Comparison of ENCODE assay signal across 11 mouse cellular contexts in the genomic region with DNA sequence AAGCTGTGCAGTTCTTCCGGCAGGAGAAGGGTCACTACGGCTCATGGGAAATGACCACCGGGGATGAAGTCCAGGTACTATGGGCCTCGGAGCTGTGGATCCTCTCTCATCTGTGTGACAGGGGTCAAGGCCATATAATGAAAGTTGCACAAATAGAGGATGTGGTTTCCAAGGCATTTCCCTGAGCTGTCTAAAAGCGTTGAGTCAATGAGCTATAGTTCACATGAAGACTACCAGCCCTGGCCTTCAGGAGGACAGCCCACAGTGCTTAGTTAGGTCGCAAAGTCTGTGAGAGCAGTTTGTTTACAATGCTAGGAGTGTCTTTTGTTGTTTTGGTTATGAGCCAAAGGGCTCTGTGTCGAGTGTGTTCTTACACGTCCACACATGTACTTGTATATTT.
DNase-seq lines count a peak whose midpoint lies in the region; ATAC-seq and TF ChIP-seq lines count a peak whose summit lies in the region.
"Had no signal": no experiment of that assay in that cellular context is flagged by ENCODE, and none has a peak within 500 bp of the region (broad histone marks: within the 10 kb centered on the region; RNA-seq: fewer than 3 reads in every experiment).

No protein-coding gene starts in this region.

- no peak for TF ChIP-seq EP300 in stomach, postnatal 0 days (optimal IDR thresholded peaks at IDR 0.05)

- no peaks in the 10 kb centered on the region for H3K27me3 ChIP-seq in lung, embryonic 15.5 days
- no peaks in the 10 kb centered on the region for H3K27me3 ChIP-seq in stomach, postnatal 0 days (ENCODE audit: control insufficient read depth, insufficient read depth, low read length)
- no peaks in the 10 kb centered on the region for H3K27me3 ChIP-seq in kidney, embryonic 14.5 days (ENCODE audit: control insufficient read depth, insufficient read depth, low read length)
- H3K27me3 ChIP-seq: limb, embryonic 13.5 days had no signal

- 0 out of 2 replicates have a peak overlapping the region, but pooled peaks have one; percentile 13 for H3K27ac ChIP-seq in lung, embryonic 15.5 days
- peak overlapping the region; percentile 40; the same call in 1 of the 2 replicates for H3K27ac ChIP-seq in stomach, postnatal 0 days (replicated peaks)
- H3K27ac ChIP-seq in kidney, embryonic 14.5 days (ENCODE audit: low read depth, low read length): no peak overlapping the region
- H3K27ac ChIP-seq: limb, embryonic 13.5 days had no signal

- no peaks in the 10 kb centered on the region for H3K9me3 ChIP-seq in lung, embryonic 15.5 days
- H3K9me3 ChIP-seq in stomach, postnatal 0 days (ENCODE audit: control insufficient read depth, low read length): no peaks in the 10 kb centered on the region
- no peaks in the 10 kb centered on the region for H3K9me3 ChIP-seq in kidney, embryonic 14.5 days (ENCODE audit: control insufficient read depth, low read length)
- H3K9me3 ChIP-seq: limb, embryonic 13.5 days had no signal

- peak; percentile 46; the same call in 1 of the 2 replicates for ATAC-seq in lung, embryonic 15.5 days (ENCODE audit: borderline replicate concordance, extremely low read depth, low FRiP score, low TSS enrichment)
- peak; percentile 71 for ATAC-seq in common myeloid progenitor, adult 5-6 weeks (replicated peaks; ENCODE audit: low read depth, poor library complexity, severe bottlenecking)
- ATAC-seq in stomach, postnatal 0 days (ENCODE audit: low FRiP score, low TSS enrichment): 0 out of 2 replicates have a peak, but pooled peaks have one; percentile 38
- ATAC-seq in kidney, embryonic 14.5 days (ENCODE audit: low FRiP score, low TSS enrichment): no peak

- no peak overlapping the region for H3K9ac ChIP-seq in lung, embryonic 15.5 days
- no peak overlapping the region for H3K9ac ChIP-seq in stomach, postnatal 0 days (ENCODE audit: low read length)
- no peak overlapping the region for H3K9ac ChIP-seq in kidney, embryonic 14.5 days (ENCODE audit: low read depth, low read length)
- H3K9ac ChIP-seq: limb, embryonic 13.5 days had no signal

- WGBS in lung, embryonic 15.5 days: 40% methylated on average over 8 of the region's 8 CpGs
- 30% methylated on average over 8 of the region's 8 CpGs for WGBS in lung, adult 2 months
- 36% methylated on average over 8 of the region's 8 CpGs for WGBS in stomach, postnatal 0 days
- 47% methylated on average over 8 of the region's 8 CpGs for WGBS in kidney, embryonic 14.5 days

- no peak overlapping the region for H3K4me3 ChIP-seq in lung, embryonic 15.5 days
- H3K4me3 ChIP-seq in lung, adult 2 months (replicated peaks; ENCODE audit: extremely low read depth, low read depth, low read length): no peak overlapping the region
- H3K4me3 ChIP-seq in stomach, postnatal 0 days (ENCODE audit: low read depth, low read length): no peak overlapping the region
- H3K4me3 ChIP-seq in kidney, embryonic 14.5 days (ENCODE audit: low read length): no peak overlapping the region
- H3K4me3 ChIP-seq: erythroblast, embryonic 14.5 days; limb, embryonic 13.5 days had no signal

- TF ChIP-seq CTCF in lung, adult 2 months (IDR thresholded peaks at IDR 0.05; ENCODE audit: insufficient read depth, low read length): no peak
- TF ChIP-seq CTCF in stomach, postnatal 0 days (IDR thresholded peaks at IDR 0.05; ENCODE audit: low read depth): no peak

- H3K4me1 ChIP-seq in lung, embryonic 15.5 days: peaks cover 36% of the 10 kb centered on the region
- peaks cover 17% of the 10 kb centered on the region for H3K4me1 ChIP-seq in lung, adult 2 months (ENCODE audit: control insufficient read depth, insufficient read depth, low read length)
- peaks cover 5% of the 10 kb centered on the region; the same call in 1 of the 2 replicates for H3K4me1 ChIP-seq in stomach, postnatal 0 days (replicated peaks; ENCODE audit: control insufficient read depth, insufficient read depth)
- peaks cover 4% of the 10 kb centered on the region; the same call in 1 of the 2 replicates for H3K4me1 ChIP-seq in kidney, embryonic 14.5 days (ENCODE audit: control insufficient read depth, insufficient read depth, low read length)

- H3K36me3 ChIP-seq in lung, embryonic 15.5 days: no peaks in the 10 kb centered on the region
- no peaks in the 10 kb centered on the region for H3K36me3 ChIP-seq in stomach, postnatal 0 days (ENCODE audit: control insufficient read depth, insufficient read depth, low read length)
- no peaks in the 10 kb centered on the region for H3K36me3 ChIP-seq in kidney, embryonic 14.5 days (ENCODE audit: control insufficient read depth, insufficient read depth, low read length)
- H3K36me3 ChIP-seq: limb, embryonic 13.5 days had no signal

- no peak overlapping the region for H3K4me2 ChIP-seq in lung, embryonic 15.5 days
- H3K4me2 ChIP-seq in stomach, postnatal 0 days (replicated peaks; ENCODE audit: low read depth): no peak overlapping the region
- H3K4me2 ChIP-seq in kidney, embryonic 14.5 days (replicated peaks; ENCODE audit: low read depth, low read length): no peak overlapping the region
- H3K4me2 ChIP-seq: limb, embryonic 13.5 days had no signal

- TF ChIP-seq POLR2A in lung, adult 2 months (IDR thresholded peaks at IDR 0.05; ENCODE audit: borderline replicate concordance, extremely low read depth, low read depth, low read length): no peak

- no peak for DNase-seq in lung, adult 2 months
- peak; percentile 27 for DNase-seq in lung, postnatal 10 days
- no peak for DNase-seq in stomach, postnatal 0 days (ENCODE audit: low spot score)
- DNase-seq in urinary bladder, postnatal 10 days (ENCODE audit: low spot score): no peak
- DNase-seq: cerebellum, postnatal 14 days; kidney, adult 11 months had no signal
